Mouse (Mus musculus) cortical plate, adult 2 months (tissue): ENCODE results near the gene Shank3. TPM values are rescaled to one million over a fixed set of nuclear protein-coding genes. Genes with fewer than 3 reads are reported as not detected.
A peak's percentile ranks its signal among the peaks of the same experiment; 100 is the strongest.

Experiments
- H3K27ac ChIP-seq: fragments of 200-500 bp; 2 replicates; pipeline ENCODE4 v1.5.1; 2012; ENCODE audit warnings: low read length, control low read depth, inconsistent platforms; ENCODE audit not compliant: insufficient read depth
- H3K4me1 ChIP-seq: fragments of 200-500 bp; 2 replicates; pipeline ENCODE4 v1.6.1; 2011; ENCODE audit warnings: low read length; ENCODE audit not compliant: control insufficient read depth, insufficient read depth
- H3K4me3 ChIP-seq: fragments of 200-500 bp; 2 replicates; pipeline ENCODE4 v1.5.1; 2011; ENCODE audit warnings: mild to moderate bottlenecking, low read length, control low read depth; ENCODE audit not compliant: insufficient read depth
- CTCF ChIP-seq: fragments of 200-500 bp; IDR thresholded peaks from 2 replicates; pipeline ENCODE4 v1.5.1; 2011; ENCODE audit warnings: mild to moderate bottlenecking, control low read depth, low read length; ENCODE audit not compliant: insufficient read depth; ENCODE audit errors: extremely low read depth
- POLR2A ChIP-seq: fragments of 200-500 bp; IDR thresholded peaks from 2 replicates; pipeline ENCODE4 v1.6.1; 2011; ENCODE audit warnings: mild to moderate bottlenecking, low read length, control low read depth; ENCODE audit not compliant: insufficient read depth; ENCODE audit errors: extremely low read depth
- polyA plus RNA-seq: library from polyadenylated mRNA; depleted of rRNA; stranded (reverse); fragments of >200 nt; gene quantifications from 2 replicates; pipeline ENCODE4 v1.2.3, GENCODE M21; 2012

Gene Shank3
- polyA plus RNA-seq, 1 experiment: 98.8 TPM

GRCm38 (mm10) chr15:89523283-89523832, 23.9 kb downstream of the Shank3 start:
- peaks cover 3% of the 10 kb centered on the region; the same call in 1 of the 2 replicates for H3K4me1 ChIP-seq
- H3K4me3 ChIP-seq: peak overlapping the region; percentile 50
- TF ChIP-seq POLR2A (no peak), CTCF (no peak)
- no peak overlapping the region for H3K27ac ChIP-seq

- H3K27ac ChIP-seq: no peak overlapping the region
Measured at GRCm38 (mm10) chr15:89524001-89524571, 24.7 kb downstream of the Shank3 start.

GRCm38 (mm10) chr15:89524611-89525415, 25.4 kb downstream of the Shank3 start:
- H3K4me3 ChIP-seq: peak overlapping the region; percentile 49
- TF ChIP-seq CTCF (no peak), POLR2A (no peak)
- peaks cover 3% of the 10 kb centered on the region; the same call in 1 of the 2 replicates for H3K4me1 ChIP-seq
- no peak overlapping the region for H3K27ac ChIP-seq

More at GRCm38 (mm10) chr15:89524001-89524571, 24.7 kb downstream of the Shank3 start:
- Histone ChIP-seq H3K4me3 (peak overlapping the region; percentile 49), H3K4me1 (peaks cover 3% of the 10 kb centered on the region; the same call in 1 of the 2 replicates)
- TF ChIP-seq CTCF (no peak), POLR2A (no peak)

- Histone ChIP-seq H3K27ac (no peak overlapping the region), H3K4me1 (peaks cover 3% of the 10 kb centered on the region; the same call in 1 of the 2 replicates), H3K4me3 (peak overlapping the region; percentile 49; the same call in 1 of the 2 replicates)
- TF ChIP-seq CTCF: no peak
- TF ChIP-seq POLR2A: no peak
Measured at GRCm38 (mm10) chr15:89525464-89525863, 26.0 kb downstream of the Shank3 start.

DNA sequence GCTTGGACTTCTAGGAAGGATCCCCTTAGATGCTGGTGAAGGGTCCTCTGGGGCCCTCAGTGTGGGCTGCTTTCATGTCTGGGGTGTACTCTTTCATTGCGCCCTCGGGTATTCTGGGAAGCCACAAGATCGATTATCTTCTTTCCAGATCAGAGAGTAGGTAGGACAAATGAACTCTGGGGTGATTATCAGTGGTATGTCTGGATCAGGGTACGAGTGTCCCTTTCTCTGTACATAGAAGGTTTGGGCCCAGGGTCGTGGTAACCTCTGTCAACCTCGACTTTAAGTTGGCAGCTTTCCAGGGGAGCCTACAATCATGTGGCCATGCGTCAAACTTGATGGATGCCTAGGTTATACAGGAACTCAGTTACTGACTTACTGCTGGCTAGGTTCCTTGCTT, 26.5 kb downstream of the Shank3 start:
- no peak overlapping the region for H3K4me3 ChIP-seq
- H3K27ac ChIP-seq: no peak overlapping the region
- TF ChIP-seq POLR2A (no peak), CTCF (no peak)
- H3K4me1 ChIP-seq: peaks cover 3% of the 10 kb centered on the region; the same call in 1 of the 2 replicates

DNA sequence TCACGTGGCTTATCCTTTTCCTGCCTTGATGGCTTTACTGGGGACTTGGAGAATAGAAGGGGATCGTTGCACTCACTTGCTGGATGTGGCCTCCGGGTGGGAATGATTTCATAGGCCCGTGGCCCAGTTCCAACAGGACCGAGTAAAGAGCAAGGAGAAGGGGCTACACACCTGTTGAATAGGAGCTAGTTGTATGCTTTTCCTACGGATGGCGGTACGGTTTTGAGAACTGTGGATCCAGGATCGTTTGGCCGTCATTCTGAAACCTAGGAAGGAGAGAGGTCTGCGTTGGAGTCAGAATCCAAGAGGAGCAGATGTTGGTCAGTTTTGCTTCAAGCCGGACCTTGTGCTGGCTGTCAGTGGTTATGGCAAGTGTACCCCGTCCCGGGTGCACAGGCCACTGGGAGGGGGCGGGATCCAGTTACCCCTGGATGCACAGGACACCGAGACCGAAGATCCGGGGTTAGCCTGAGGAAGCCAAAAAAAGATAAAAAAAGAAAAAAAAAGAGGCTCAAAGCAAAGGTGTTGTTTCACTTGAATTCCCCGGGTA, 27.4 kb downstream of the Shank3 start:
- Histone ChIP-seq H3K4me3 (no peak overlapping the region), H3K27ac (no peak overlapping the region), H3K4me1 (peaks cover 3% of the 10 kb centered on the region; the same call in 1 of the 2 replicates)
- TF ChIP-seq CTCF (no peak), POLR2A (no peak)

DNA sequence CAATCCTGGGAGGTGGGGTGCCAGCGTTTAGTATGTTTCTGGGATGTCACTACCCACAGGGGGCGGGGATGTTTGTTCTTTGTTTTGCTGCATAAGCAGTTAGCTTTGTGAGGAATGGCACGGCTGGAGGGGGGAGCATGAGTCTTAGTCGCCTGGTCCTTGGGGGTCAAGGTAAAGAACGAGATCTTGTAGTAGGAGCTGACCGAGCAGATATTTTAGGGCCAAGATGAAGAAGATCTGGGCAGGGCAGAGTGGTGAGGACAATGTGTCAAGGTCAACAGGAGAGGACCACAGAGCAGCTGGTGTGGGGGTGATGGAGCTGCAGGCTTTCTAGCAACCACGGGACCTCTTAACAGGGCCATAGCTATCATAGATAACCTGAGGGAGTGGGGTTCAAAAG, 28.0 kb downstream of the Shank3 start:
- no peak overlapping the region for H3K27ac ChIP-seq
- peaks cover 8% of the 10 kb centered on the region for H3K4me1 ChIP-seq
- no peak for TF ChIP-seq CTCF
- no peak for TF ChIP-seq POLR2A
- H3K4me3 ChIP-seq: no peak overlapping the region

DNA sequence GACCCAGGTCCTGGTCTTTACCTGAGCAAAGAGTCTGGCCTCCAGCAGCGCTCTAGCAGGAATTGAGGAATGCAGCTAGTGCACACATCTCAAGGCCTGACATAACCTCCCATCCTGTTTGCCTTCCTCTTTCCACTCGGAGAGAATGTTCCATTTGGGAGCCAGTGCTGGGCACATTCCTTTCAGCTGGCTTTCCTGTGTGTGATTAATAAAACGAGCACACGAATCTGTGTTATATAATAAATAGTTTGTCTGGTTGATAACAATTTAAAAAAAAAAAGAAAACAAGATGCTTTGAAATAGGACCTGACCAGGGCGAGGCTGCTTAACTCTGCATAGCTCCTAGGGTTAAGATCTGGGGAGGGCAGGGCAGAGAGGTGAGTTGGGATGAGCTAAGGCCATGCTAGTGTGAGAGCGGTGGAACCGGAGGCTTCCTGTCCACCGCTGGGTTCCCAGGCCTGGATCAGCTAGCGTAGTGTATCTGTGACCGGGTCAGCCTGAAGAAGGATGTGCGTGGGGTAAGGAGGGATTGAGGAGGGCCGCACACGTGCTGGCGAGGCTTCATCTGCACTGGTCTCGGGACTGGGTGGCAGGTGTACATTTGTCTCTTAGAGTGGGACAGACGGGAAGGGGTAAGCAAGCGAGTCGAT, 28.9 kb downstream of the Shank3 start:
- TF ChIP-seq POLR2A (no peak), CTCF (no peak)
- peaks cover 8% of the 10 kb centered on the region for H3K4me1 ChIP-seq
- no peak overlapping the region for H3K27ac ChIP-seq
- H3K4me3 ChIP-seq: no peak overlapping the region

DNA sequence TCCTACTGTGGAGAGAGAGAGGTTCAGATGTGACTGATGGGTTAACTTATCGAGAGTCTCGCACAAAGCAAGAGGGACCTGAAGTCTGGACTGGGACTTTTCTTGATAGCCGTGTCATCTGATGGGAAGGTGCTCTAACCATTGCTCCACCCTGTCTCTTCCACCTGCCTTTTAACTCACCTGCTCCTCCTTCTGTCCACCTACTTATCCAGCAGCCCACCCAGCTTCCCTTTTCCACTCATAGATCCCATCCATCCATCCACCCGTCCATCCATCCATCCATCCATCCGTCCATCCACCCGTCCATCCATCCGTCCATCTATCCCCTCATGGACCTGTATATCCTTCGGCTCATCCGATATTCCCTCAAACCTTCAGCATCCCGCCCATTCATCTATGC, 29.5 kb downstream of the Shank3 start:
- no peak for TF ChIP-seq CTCF
- TF ChIP-seq POLR2A: no peak
- peaks cover 8% of the 10 kb centered on the region for H3K4me1 ChIP-seq

More for the DNA sequence above, 29.5 kb downstream of the Shank3 start:
- Histone ChIP-seq H3K4me3 (no peak overlapping the region), H3K27ac (no peak overlapping the region)
